Mouse (Mus musculus) neural tube, embryonic 11.5 days (tissue): ENCODE results near the gene Hspb3. TPM values are rescaled to one million over a fixed set of nuclear protein-coding genes. Genes with fewer than 3 reads are reported as not detected.
A peak's percentile ranks its signal among the peaks of the same experiment; 100 is the strongest.

Experiments used
- ATAC-seq: fragments of 200-750 bp; cut with Nextera tagmentation; 2 replicates; pipeline ENCODE4 v1.8.0; 2017; ENCODE audit warnings: moderate number of reproducible peaks, mild to moderate bottlenecking, moderate TSS enrichment, moderate library complexity; ENCODE audit not compliant: insufficient read depth, low FRiP score, low TSS enrichment
- DNase-seq: peaks from one replicate; pipeline ENCODE4 v3.0.0-alpha.2; 2015; ENCODE audit warnings: low spot score
- H3K27ac ChIP-seq: fragments of 300-500 bp; sonication (generic); 2 replicates; pipeline ENCODE4 v1.5.1; 2014; ENCODE audit warnings: low read depth, mild to moderate bottlenecking, low read length
- H3K27me3 ChIP-seq: fragments of 300-500 bp; sonication (generic); 2 replicates; pipeline ENCODE4 v1.6.1; 2014; ENCODE audit warnings: mild to moderate bottlenecking, low read length, mixed read lengths; ENCODE audit not compliant: control insufficient read depth, insufficient read depth
- H3K36me3 ChIP-seq: fragments of 300-500 bp; sonication (generic); 2 replicates; pipeline ENCODE4 v1.6.1; 2014; ENCODE audit warnings: mild to moderate bottlenecking, low read length, moderate library complexity, mixed read lengths; ENCODE audit not compliant: control insufficient read depth, insufficient read depth
- H3K4me1 ChIP-seq: fragments of 300-500 bp; sonication (generic); 2 replicates; pipeline ENCODE4 v1.6.1; 2014; ENCODE audit warnings: low read length, mixed read lengths; ENCODE audit not compliant: control insufficient read depth, insufficient read depth
- H3K4me2 ChIP-seq: fragments of 300-500 bp; sonication (generic); 2 replicates; pipeline ENCODE4 v1.6.1; 2014; ENCODE audit warnings: low read depth, mild to moderate bottlenecking, moderate library complexity
- H3K4me3 ChIP-seq: fragments of 300-500 bp; sonication (generic); 2 replicates; pipeline ENCODE4 v1.5.1; 2014; ENCODE audit warnings: low read depth, low read length
- H3K9ac ChIP-seq: fragments of 300-500 bp; sonication (generic); 2 replicates; pipeline ENCODE4 v1.6.1; 2014; ENCODE audit warnings: mild to moderate bottlenecking, low read length
- H3K9me3 ChIP-seq: fragments of 300-500 bp; sonication (generic); 2 replicates; pipeline ENCODE4 v1.6.1; 2016; ENCODE audit warnings: low read length; ENCODE audit not compliant: control insufficient read depth
- WGBS: fragments of 180-500 bp; shearing (Covaris S2); extraction: QIAGEN DNeasy Blood & Tissue Kit; methylation state at CpG from one replicate; pipeline ENCODE4 v1.1.7; 2014; 5-methylcytosine and 5-hydroxymethylcytosine counted together
- polyA plus RNA-seq: library from polyadenylated mRNA; unstranded; fragments of >200 nt; fragmentation: Nextera tagmentation; extraction: Ambion mirVana; gene quantifications from 2 replicates; pipeline ENCODE4 v1.2.1, GENCODE M21; 2014

The Hspb3 gene
- polyA plus RNA-seq, 1 experiment from 2014 or later = 0.41 TPM

- Histone ChIP-seq H3K4me3 (no peak overlapping the region), H3K27me3 (no peaks in the 10 kb centered on the region), H3K9me3 (no peaks in the 10 kb centered on the region), H3K4me1 (no peaks in the 10 kb centered on the region), H3K27ac (no peak overlapping the region), H3K4me2 (no peak overlapping the region), H3K9ac (no peak overlapping the region), H3K36me3 (no peaks in the 10 kb centered on the region)
- no peak for ATAC-seq
- 89% methylated on average over 7 of the region's 7 CpGs for WGBS
- DNase-seq = no peak
Measured at GRCm38 (mm10) chr13:113689883-113690282, 26.4 kb upstream of the Hspb3 start.

DNA sequence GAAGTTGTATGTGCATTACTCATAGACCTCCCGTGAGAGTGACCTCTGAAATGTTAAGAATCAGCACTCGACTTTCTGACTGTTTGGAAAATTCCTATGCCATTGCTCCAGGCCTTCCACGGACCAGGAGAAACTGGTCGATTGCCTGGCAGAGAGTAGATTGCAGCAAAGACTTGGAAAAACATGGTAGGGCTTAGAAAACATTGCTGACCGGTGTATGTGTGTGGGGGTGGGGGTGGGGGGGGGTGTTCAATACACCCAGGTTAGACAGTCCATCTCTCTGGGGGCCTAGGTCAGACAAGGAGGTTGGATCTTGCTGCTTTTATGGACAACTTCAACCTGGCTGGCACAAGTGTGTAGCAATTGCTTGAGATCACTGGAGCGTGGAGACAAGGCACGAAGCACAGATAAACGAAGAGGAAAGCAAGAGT is 23.2 kb upstream of the Hspb3 start:
- H3K4me3 ChIP-seq = no peak overlapping the region
- no peaks in the 10 kb centered on the region for H3K27me3 ChIP-seq
- DNase-seq = no peak
- no peak overlapping the region for H3K27ac ChIP-seq
- no peaks in the 10 kb centered on the region for H3K4me1 ChIP-seq
- H3K9ac ChIP-seq = no peak overlapping the region
- H3K4me2 ChIP-seq = no peak overlapping the region
- no peaks in the 10 kb centered on the region for H3K36me3 ChIP-seq
- ATAC-seq = no peak
- no peaks in the 10 kb centered on the region for H3K9me3 ChIP-seq
- WGBS = 79% methylated on average over 8 of the region's 8 CpGs

GRCm38 (mm10) chr13:113682821-113683220 is 19.3 kb upstream of the Hspb3 start:
- H3K36me3 ChIP-seq = no peaks in the 10 kb centered on the region
- DNase-seq = no peak
- no peak overlapping the region for H3K4me3 ChIP-seq
- H3K9ac ChIP-seq = no peak overlapping the region
- H3K4me2 ChIP-seq = no peak overlapping the region
- no peaks in the 10 kb centered on the region for H3K4me1 ChIP-seq
- no peak overlapping the region for H3K27ac ChIP-seq
- 90% methylated on average over 5 of the region's 5 CpGs for WGBS
- ATAC-seq = no peak
- H3K9me3 ChIP-seq = no peaks in the 10 kb centered on the region
- no peaks in the 10 kb centered on the region for H3K27me3 ChIP-seq

GRCm38 (mm10) chr13:113680646-113681045 is 17.2 kb upstream of the Hspb3 start:
- Histone ChIP-seq H3K4me1 (no peaks in the 10 kb centered on the region), H3K9me3 (no peaks in the 10 kb centered on the region), H3K27me3 (no peaks in the 10 kb centered on the region), H3K36me3 (no peaks in the 10 kb centered on the region), H3K27ac (no peak overlapping the region), H3K4me2 (no peak overlapping the region), H3K9ac (no peak overlapping the region), H3K4me3 (no peak overlapping the region)
- DNase-seq = no peak
- ATAC-seq = no peak
- 88% methylated on average over 7 of the region's 7 CpGs for WGBS

GRCm38 (mm10) chr13:113669459-113670077 is 6.1 kb upstream of the Hspb3 start:
- WGBS = 47% methylated on average over 10 of the region's 10 CpGs
- no peaks in the 10 kb centered on the region for H3K9me3 ChIP-seq

GRCm38 (mm10) chr13:113663883-113664282 is 407 bp upstream of the Hspb3 start:
- H3K4me2 ChIP-seq = no peak overlapping the region
- H3K4me3 ChIP-seq = no peak overlapping the region
- no peaks in the 10 kb centered on the region for H3K4me1 ChIP-seq
- WGBS = 78% methylated on average over 7 of the region's 7 CpGs
- no peak for DNase-seq
- no peaks in the 10 kb centered on the region for H3K27me3 ChIP-seq
- ATAC-seq = no peak
- H3K9ac ChIP-seq = no peak overlapping the region
- H3K36me3 ChIP-seq = no peaks in the 10 kb centered on the region
- H3K27ac ChIP-seq = no peak overlapping the region
- no peaks in the 10 kb centered on the region for H3K9me3 ChIP-seq

More at GRCm38 (mm10) chr13:113669459-113670077, 6.1 kb upstream of the Hspb3 start:
- no peaks in the 10 kb centered on the region for H3K36me3 ChIP-seq
- no peak overlapping the region for H3K4me3 ChIP-seq
- DNase-seq (peak; percentile 80), ATAC-seq (no peak)
- no peak overlapping the region for H3K27ac ChIP-seq
- no peaks in the 10 kb centered on the region for H3K4me1 ChIP-seq
- H3K4me2 ChIP-seq = no peak overlapping the region
- no peak overlapping the region for H3K9ac ChIP-seq
- no peaks in the 10 kb centered on the region for H3K27me3 ChIP-seq

- H3K9me3 ChIP-seq = no peaks in the 10 kb centered on the region
- H3K4me3 ChIP-seq = no peak overlapping the region
- ATAC-seq (no peak), DNase-seq (no peak)
- no peaks in the 10 kb centered on the region for H3K36me3 ChIP-seq
- 77% methylated on average over 7 of the region's 7 CpGs for WGBS
- no peaks in the 10 kb centered on the region for H3K4me1 ChIP-seq
- H3K9ac ChIP-seq = no peak overlapping the region
- no peak overlapping the region for H3K4me2 ChIP-seq
- H3K27ac ChIP-seq = no peak overlapping the region
- H3K27me3 ChIP-seq = no peaks in the 10 kb centered on the region
Measured at GRCm38 (mm10) chr13:113661826-113662271, 1.6 kb downstream of the Hspb3 start.

GRCm38 (mm10) chr13:113660576-113661310 is 2.7 kb downstream of the Hspb3 start:
- Histone ChIP-seq H3K9ac (no peak overlapping the region), H3K4me2 (no peak overlapping the region), H3K27me3 (no peaks in the 10 kb centered on the region), H3K4me1 (no peaks in the 10 kb centered on the region), H3K27ac (no peak overlapping the region), H3K36me3 (no peaks in the 10 kb centered on the region), H3K9me3 (no peaks in the 10 kb centered on the region), H3K4me3 (no peak overlapping the region)
- ATAC-seq (no peak), DNase-seq (no peak)
- WGBS = 87% methylated on average over 9 of the region's 9 CpGs

- no peak for DNase-seq
- H3K36me3 ChIP-seq = no peaks in the 10 kb centered on the region
- H3K27me3 ChIP-seq = no peaks in the 10 kb centered on the region
- 80% methylated on average over 7 of the region's 7 CpGs for WGBS
- no peak overlapping the region for H3K4me2 ChIP-seq
- no peak overlapping the region for H3K27ac ChIP-seq
- no peaks in the 10 kb centered on the region for H3K9me3 ChIP-seq
- no peaks in the 10 kb centered on the region for H3K4me1 ChIP-seq
- H3K9ac ChIP-seq = no peak overlapping the region
- H3K4me3 ChIP-seq = no peak overlapping the region
- ATAC-seq = no peak
Measured at GRCm38 (mm10) chr13:113657204-113657603, 6.3 kb downstream of the Hspb3 start.
